Mouse (Mus musculus): ENCODE results near the gene Coro1b. TPM values are rescaled to one million over a fixed set of nuclear protein-coding genes. Genes with fewer than 3 reads are reported as not detected.
"Not testable (repeated sequence)": the region's sequence is repeated elsewhere in the genome, so short reads cannot be mapped to it uniquely, and the experiment has no call there.

The Coro1b gene
- polyA plus RNA-seq, 1 experiment: 260 TPM

DNA sequence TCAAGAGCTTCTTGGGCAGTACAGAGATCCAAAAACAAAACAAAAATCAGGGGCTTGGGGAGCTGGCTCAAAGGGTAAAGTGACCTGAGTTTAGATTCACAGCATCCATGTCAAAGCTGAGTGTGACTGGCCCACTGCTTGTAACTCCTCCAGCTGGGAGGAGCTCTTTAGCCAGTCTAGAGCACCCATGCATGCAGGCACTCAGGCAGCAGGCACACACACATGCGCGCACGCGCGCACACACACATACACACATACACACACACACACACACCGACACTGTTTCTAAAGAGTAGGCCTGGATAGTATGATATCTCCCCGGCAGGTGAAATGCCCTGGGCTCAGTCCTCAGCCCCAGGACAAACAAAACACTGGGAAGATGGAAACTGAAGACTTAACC is 31.4 kb upstream of the Coro1b start:
- TF ChIP-seq CTCF (IDR thresholded peaks at IDR 0.05; ENCODE audit: insufficient read depth, low read length) (no peak), POLR2A (IDR thresholded peaks at IDR 0.05; ENCODE audit: borderline replicate concordance, extremely low read depth, low read depth, low read length) (no peak)
- 87% methylated on average over 7 of the region's 7 CpGs for WGBS
- peaks cover 15% of the 10 kb centered on the region for H3K4me1 ChIP-seq (ENCODE audit: control insufficient read depth, insufficient read depth, low read length)

GRCm38 (mm10) chr19:4118350-4118749 is 30.1 kb upstream of the Coro1b start:
- WGBS: 95% methylated on average over 2 of the region's 2 CpGs
- no peak for DNase-seq
- TF ChIP-seq POLR2A (IDR thresholded peaks at IDR 0.05; ENCODE audit: borderline replicate concordance, extremely low read depth, low read depth, low read length): no peak
- TF ChIP-seq CTCF (IDR thresholded peaks at IDR 0.05; ENCODE audit: insufficient read depth, low read length): no peak

More for the DNA sequence above, 31.4 kb upstream of the Coro1b start:
- no peak overlapping the region for H3K4me3 ChIP-seq (replicated peaks; ENCODE audit: extremely low read depth, low read depth, low read length)
- no peak for DNase-seq

DNA sequence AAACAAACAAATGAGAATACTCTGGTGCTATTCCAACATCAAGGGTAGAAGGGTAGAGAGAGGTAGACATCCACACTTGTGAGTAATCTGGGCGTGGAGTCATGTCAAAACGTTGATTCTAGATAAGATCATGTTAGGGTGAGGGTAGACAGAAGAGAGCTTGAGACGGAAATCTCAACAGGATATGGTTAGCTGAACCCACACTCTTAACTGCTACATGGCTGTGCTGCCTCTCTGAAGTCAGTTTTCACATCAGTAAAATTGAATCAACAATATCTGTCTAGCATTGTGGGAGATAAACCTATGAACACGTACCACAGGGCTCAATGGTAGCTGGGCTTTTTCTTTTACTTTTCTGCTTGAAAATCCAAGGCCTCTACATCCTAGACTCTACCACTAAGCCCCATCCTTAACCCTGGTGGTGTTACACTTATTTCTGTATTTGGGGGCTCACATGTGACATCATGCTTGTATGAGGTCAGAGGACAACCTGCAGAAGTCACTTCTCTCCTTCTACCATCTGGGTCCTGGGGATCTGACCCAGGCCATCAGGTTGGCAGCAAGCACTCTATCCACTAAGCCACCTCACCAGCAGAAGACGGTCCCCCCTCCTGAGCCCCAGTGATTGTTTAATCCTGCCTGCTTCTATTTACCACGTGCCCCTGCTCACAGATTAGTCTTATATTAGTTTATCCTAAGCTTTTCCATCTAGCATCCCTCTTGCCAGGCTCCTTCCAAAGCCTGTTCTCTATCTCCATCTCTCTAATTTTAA is 28.5 kb upstream of the Coro1b start:
- Histone ChIP-seq H3K4me3 (replicated peaks; ENCODE audit: extremely low read depth, low read depth, low read length) (no peak overlapping the region), H3K4me1 (ENCODE audit: control insufficient read depth, insufficient read depth, low read length) (peaks cover 5% of the 10 kb centered on the region; the same call in 1 of the 2 replicates)
- WGBS: 59% methylated on average over 6 of the region's 6 CpGs
- DNase-seq: no peak
- TF ChIP-seq CTCF (IDR thresholded peaks at IDR 0.05; ENCODE audit: insufficient read depth, low read length) (no peak), POLR2A (IDR thresholded peaks at IDR 0.05; ENCODE audit: borderline replicate concordance, extremely low read depth, low read depth, low read length) (no peak)

More at GRCm38 (mm10) chr19:4118350-4118749, 30.1 kb upstream of the Coro1b start:
- H3K4me3 ChIP-seq (replicated peaks; ENCODE audit: extremely low read depth, low read depth, low read length): no peak overlapping the region
- H3K4me1 ChIP-seq (ENCODE audit: control insufficient read depth, insufficient read depth, low read length): peaks cover 7% of the 10 kb centered on the region

- DNase-seq: no peak
- no peak for TF ChIP-seq CTCF (IDR thresholded peaks at IDR 0.05; ENCODE audit: insufficient read depth, low read length)
- TF ChIP-seq POLR2A (IDR thresholded peaks at IDR 0.05; ENCODE audit: borderline replicate concordance, extremely low read depth, low read depth, low read length): no peak
- 92% methylated on average over 2 of the region's 2 CpGs for WGBS
- H3K4me3 ChIP-seq (replicated peaks; ENCODE audit: extremely low read depth, low read depth, low read length): no peak overlapping the region
- peaks cover 8% of the 10 kb centered on the region; the same call in 1 of the 2 replicates for H3K4me1 ChIP-seq (ENCODE audit: control insufficient read depth, insufficient read depth, low read length)
Measured at GRCm38 (mm10) chr19:4120496-4120895, 27.9 kb upstream of the Coro1b start.

DNA sequence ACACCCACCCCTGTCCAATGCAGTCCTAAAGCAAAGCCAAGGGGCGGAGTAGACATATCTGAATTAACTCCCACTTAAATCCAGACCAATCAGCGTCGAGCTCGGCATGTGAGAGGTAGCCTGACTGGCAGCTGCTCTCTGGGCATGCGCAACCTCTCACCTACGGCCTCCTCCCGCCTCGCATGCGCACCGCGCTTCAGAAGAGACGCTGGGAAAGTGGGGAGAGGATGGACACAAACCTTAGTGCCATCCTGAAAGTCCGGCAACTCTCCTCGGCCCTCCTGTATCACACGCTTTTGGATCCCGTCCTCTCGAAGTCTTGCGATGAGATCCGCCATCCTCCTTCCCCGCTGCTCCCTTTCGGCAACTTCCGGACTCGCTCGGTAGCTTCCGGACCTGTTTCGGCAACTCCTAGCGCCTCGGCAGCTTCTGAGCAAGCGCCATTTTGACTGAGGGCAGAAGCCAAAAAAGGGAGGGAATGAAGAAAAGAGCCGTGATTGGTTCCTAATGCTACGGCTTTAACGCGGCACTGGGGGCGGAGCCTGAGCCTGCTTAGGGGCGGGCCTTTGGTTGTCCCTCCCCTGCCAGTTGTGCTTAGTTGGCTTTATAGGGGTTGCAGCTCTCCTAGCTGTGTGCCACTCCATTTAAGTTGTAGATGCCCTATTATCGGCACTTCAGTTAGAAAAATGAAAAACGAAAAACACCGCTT is 27.2 kb upstream of the Coro1b start:
- Histone ChIP-seq H3K4me3 (replicated peaks; ENCODE audit: extremely low read depth, low read depth, low read length) (peak overlapping the region; percentile 90), H3K4me1 (ENCODE audit: control insufficient read depth, insufficient read depth, low read length) (peaks cover 8% of the 10 kb centered on the region; the same call in 1 of the 2 replicates)
- TF ChIP-seq POLR2A (IDR thresholded peaks at IDR 0.05; ENCODE audit: borderline replicate concordance, extremely low read depth, low read depth, low read length): peak; percentile 93
- TF ChIP-seq CTCF (IDR thresholded peaks at IDR 0.05; ENCODE audit: insufficient read depth, low read length): 0 out of 2 replicates have a peak, but pooled peaks have one; percentile 4
- 1% methylated on average over 38 of the region's 38 CpGs for WGBS
- DNase-seq: peak; percentile 98

GRCm38 (mm10) chr19:4121896-4122295 is 26.5 kb upstream of the Coro1b start:
- DNase-seq; H3K4me3 ChIP-seq (replicated peaks; ENCODE audit: extremely low read depth, low read depth, low read length): not testable (repeated sequence)
- WGBS: 53% methylated on average over 6 of the region's 6 CpGs
- H3K4me1 ChIP-seq (ENCODE audit: control insufficient read depth, insufficient read depth, low read length): peaks cover 13% of the 10 kb centered on the region; the same call in 1 of the 2 replicates

DNA sequence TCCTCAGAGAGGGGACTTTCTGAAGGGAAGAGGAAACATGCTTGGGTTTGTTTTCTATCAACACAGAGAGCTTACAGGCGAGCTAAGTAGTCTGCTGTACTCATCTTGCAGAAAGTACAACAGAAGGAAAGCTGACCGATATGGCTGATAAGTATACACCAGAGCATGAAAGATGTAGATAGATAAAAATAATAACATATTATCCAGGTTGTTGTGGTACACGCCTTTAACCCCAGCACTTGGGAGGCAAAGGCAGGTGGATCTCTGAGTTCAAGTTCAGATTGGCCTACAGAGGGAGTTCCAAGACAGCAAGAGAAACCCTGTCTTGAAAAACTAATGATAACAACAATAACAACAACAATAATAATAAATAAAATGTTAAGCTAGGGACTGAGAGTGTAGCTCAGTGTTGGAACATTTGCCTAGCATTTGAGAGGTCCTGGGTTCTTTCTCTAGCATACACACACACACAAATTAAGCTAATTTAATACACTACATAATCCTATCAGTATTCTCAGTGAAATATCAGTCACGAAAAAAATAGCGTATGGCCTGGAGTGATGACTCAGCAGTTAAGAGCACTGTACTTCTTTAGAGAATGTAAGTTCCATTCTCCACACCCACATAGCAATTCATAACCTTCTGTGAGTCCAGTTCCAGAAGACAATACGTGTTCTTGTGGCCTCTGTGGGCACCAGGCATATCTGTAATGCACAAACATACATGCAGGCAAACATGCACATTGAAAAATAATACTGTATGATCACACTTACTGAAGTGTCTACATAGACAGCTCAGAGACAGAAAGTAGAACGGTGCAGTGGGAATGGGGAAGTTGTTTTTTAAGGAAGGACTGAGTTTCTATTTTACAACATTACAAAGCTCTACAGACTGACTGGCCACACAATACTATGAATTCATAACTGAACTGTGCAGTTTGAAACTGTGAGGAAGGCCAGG is 25.7 kb upstream of the Coro1b start:
- Histone ChIP-seq H3K4me1 (ENCODE audit: control insufficient read depth, insufficient read depth, low read length) (peaks cover 15% of the 10 kb centered on the region; the same call in 1 of the 2 replicates), H3K4me3 (replicated peaks; ENCODE audit: extremely low read depth, low read depth, low read length) (no peak overlapping the region)
- no peak for TF ChIP-seq CTCF (IDR thresholded peaks at IDR 0.05; ENCODE audit: insufficient read depth, low read length)
- no peak for DNase-seq
- WGBS: 68% methylated on average over 7 of the region's 7 CpGs

DNA sequence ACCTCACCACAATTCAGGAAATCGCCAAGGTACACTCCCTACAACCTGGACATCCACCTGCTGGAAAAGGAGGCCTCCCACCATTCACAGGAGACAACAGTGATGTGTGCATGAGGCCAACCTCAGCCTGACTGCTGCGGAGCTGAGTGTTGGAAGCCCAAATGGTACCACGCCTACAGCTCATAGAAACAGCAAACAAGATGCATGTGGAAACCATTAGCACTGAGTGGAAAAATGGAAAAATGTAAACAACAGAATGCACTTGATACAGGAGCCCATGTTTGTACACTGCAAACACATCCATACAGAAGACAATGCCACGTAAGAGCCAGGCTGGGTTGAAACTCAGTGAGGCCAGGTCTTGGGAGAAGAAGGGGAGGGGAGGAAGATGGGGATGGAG is 24.0 kb upstream of the Coro1b start:
- 70% methylated on average over 4 of the region's 4 CpGs for WGBS
- TF ChIP-seq POLR2A (IDR thresholded peaks at IDR 0.05; ENCODE audit: borderline replicate concordance, extremely low read depth, low read depth, low read length) (no peak), CTCF (IDR thresholded peaks at IDR 0.05; ENCODE audit: insufficient read depth, low read length) (no peak)
- no peak for DNase-seq
- H3K4me1 ChIP-seq (ENCODE audit: control insufficient read depth, insufficient read depth, low read length): peaks cover 15% of the 10 kb centered on the region; the same call in 1 of the 2 replicates
- no peak overlapping the region for H3K4me3 ChIP-seq (replicated peaks; ENCODE audit: extremely low read depth, low read depth, low read length)

DNA sequence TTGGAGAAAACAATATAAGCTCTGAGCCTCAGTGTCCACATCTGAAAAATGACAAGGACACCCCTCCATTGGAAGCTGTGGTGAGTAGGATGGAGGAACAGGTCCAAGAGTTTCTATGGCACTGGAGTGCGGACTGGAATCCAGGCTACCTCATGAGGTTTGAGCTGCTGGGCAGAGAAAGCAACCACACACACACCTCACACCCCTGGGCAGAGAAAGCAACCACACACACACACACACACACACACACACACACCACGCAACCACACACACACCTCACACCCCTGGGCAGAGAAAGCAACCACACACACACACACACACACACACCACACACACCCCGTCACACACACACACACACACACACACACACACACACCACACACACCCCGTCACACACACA is 23.2 kb upstream of the Coro1b start:
- WGBS: 5% methylated on average over 4 of the region's 4 CpGs
- Histone ChIP-seq H3K4me3 (replicated peaks; ENCODE audit: extremely low read depth, low read depth, low read length) (peak overlapping the region; percentile 55), H3K4me1 (ENCODE audit: control insufficient read depth, insufficient read depth, low read length) (peaks cover 15% of the 10 kb centered on the region; the same call in 1 of the 2 replicates)
- not testable (repeated sequence) for DNase-seq

Measured in lung, adult 2 months (tissue).